Mouse (Mus musculus): ENCODE measurements around the gene Dhrs13.
"Not testable (repeated sequence)": the region's sequence is repeated elsewhere in the genome, so short reads cannot be mapped to it uniquely, and the experiment has no call there.

Gene Dhrs13

DNA sequence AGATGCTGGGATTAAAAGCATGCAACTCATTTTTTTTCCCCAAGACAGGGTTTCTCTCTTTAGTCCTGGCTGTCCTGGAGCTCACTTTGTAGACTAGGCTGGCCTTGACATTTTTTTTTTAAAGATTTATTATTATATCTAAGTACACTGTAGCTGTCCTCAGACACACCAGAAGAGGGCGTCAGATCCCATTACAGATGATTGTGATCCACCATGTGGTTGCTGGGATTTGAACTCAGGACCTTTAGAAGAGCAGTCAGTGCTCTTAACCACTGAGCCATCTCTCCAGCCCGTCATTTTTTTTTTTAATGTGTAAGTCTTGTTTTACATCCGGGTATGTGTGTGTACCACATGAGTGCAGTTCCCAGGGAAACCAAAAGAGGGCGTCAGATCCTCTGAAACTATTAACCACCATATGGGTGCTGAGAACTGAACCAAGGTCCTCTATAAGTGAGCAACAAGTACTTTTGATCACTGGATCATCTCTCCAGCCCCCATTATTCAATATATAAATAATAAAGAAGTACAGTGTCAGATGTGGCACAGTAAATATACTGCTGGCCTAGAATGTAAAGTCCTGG, 10.3 kb downstream of the Dhrs13 start:
- not testable (repeated sequence) for DNase-seq (ENCODE audit: low spot score)

DNA sequence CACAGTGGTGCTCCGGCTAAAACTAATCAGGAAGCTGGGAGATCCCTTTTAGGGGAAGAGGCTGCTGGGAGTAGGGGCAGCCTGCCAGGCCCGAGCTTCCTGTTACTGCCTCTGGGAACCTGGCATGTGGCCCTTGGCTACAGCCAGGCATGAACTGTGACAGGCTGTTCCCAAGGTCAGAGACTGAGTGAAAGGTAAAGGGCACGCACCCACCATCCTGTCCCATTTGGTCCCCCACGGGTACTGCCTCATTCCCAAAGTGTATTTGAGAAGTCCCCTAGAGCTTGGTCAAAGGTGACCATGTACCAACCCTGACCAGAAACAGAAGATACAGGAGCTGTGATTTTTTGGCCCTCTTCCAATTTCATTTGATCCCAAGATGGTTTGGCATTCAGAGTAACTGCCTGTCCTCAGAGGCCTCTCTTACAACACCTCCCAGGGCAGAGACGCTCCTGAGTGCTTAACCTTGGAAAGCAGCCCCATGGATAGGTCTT, 12.7 kb downstream of the Dhrs13 start:
- DNase-seq (ENCODE audit: low spot score), result peak; percentile 80

DNA sequence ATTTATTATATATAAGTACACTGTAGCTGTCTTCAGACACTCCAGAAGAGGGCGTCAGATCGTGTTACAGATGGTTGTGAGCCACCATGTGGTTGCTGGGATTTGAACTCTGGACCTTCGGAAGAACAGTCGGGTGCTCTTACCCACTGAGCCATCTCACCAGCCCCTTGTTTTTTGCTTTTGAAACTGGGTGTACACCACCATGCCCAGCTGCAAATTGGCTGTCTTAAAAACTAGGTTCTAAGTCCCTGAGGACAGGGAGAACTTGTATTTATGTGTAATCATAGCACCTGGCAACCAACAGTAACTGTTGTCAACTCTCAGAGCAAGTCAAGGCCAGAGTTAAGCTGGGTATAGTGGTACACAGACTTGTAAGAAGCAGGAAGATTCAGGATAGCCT, 16.6 kb downstream of the Dhrs13 start:
- DNase-seq (ENCODE audit: low spot score), result not testable (repeated sequence)

DNA sequence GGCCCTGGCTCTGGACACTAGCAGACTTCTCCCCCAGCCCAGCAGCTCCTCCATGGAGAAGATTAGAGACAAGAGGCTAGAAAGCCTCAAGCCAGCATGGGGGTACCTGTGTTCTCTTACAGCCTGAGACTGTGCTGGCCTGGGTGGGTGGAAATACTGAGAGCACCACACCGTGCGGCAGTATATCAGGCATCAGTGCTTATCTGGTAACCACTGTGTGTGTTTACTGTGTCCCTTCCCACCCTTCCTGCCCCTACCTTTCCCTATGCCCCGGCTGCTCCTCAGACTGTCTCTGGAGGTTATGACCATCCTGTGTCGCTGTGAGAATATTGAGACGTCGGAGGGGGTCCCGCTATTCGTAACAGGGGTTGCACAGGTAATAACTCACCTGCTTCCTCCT, 21.0 kb downstream of the Dhrs13 start:
- DNase-seq (ENCODE audit: low spot score), result no peak

DNA sequence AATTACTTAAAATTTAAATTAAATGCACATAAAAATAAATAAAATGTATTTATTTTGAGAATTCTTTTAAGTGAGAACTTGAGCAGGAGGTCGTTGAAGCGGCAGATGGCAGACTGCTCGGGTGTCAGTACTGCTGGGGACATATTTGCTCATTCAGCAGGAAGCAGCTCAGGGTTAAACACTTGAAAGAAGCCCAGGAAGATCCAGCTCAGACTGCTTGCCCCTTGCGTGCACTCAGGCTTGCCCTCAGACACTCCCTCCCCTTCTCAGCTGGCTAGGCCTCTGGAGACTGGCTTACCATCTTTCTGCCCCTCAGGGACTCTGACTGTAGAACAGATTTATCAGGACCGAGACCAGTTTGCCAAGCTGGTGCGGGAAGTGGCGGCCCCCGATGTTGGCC, 24.9 kb downstream of the Dhrs13 start:
- no peak for DNase-seq (ENCODE audit: low spot score)

DNA sequence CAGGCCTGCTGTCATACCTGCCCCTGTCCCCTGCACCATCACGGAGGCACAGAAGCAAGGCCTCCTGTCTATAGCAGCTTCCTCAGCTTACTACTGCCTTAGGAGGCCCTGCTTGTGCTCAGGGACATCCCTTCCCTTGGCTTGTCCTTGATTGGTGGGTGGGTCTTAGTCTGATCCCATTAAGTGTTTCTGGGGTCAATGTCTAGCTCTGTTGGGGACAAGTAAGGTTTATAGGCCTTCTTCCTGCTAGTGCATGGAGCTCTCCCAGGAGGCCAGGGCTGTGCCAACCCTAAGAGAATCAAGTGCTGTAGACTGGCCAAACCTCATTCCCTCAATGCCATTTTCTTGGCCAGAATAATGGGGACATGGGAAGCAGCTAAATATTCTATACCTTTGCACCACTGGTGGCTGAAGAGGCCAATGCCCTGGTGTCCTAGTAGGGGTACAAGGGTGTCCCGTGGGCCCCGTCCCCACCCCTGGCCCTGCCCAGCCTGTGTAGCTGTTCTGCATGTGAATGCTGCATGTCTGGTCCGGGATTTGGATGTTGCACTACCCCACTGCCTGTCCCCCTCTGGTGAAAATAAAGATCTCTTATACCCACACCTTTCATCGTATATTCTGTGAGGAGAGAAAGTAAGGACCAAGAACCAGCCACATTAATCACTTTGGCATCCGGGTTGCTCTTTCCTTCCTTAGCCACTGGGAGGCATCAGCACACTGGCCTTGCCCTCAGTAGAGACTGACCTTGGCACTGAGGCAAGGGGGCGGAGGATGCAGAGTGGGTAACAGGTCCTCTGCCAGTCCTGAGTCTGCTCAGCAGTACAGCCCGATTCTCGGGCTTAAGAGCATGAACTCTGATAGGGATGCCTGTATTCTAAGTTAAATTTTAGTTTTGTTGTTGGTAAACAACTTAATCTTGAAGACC, 28.0 kb downstream of the Dhrs13 start:
- peak; percentile 79 for DNase-seq (ENCODE audit: low spot score)

DNA sequence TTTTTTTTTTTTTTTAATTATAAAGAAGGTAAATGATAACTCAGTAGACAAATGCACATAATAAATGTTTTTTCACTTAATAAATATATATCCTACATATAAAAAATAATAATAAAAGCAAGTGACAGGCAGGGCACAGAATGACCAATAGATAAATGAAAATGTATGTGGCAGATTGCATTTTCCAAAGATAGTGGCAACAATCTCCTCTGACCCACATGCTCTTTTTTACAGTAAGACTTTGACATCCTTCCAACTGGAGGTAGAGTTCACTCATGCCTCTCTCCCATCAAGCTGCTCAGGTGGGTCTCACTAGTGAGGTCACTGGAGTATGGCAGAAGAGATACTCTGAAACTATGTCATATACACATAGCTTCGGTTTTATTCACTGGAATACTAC, 30.5 kb downstream of the Dhrs13 start:
- no peak for DNase-seq (ENCODE audit: low spot score)

DNA sequence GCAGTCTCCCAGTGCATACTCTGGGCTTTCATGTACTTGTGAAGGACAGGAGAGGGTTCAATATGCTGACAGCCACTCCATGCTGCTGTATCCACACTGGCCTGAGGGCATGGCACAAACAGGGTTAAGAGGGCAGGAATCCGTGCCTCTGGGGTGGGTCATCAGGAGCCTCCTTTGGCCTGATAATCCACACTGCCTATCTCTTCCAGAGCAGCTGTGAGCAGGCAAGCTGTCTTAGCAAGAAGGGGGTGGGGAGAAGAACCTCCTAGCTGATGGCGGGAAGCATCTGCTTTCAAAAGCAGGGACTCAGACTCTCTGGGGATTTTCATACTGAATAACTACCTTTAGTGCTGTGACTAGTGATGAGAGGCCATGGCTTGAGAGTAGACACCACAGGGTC, 33.8 kb downstream of the Dhrs13 start:
- DNase-seq (ENCODE audit: low spot score), result no peak

DNA sequence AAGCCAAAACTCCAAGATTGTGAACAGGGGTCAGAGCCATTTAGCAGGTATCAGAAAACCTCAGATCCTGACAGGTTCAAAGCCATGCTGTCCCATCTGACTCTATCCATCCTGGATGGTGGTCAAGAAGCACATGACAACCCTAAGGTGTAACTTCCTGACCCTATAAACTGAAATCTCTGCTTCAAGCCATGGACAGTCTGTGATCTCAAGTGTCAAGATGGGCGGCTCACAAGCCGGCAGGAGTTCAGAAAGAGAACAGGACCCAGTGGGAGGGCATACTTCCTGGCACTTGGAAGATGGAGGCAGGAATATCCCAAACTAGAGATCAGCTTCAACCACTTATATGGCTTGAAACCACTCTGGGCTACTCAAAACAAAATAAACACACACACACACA, 34.6 kb downstream of the Dhrs13 start:
- DNase-seq (ENCODE audit: low spot score), result no peak

DNA sequence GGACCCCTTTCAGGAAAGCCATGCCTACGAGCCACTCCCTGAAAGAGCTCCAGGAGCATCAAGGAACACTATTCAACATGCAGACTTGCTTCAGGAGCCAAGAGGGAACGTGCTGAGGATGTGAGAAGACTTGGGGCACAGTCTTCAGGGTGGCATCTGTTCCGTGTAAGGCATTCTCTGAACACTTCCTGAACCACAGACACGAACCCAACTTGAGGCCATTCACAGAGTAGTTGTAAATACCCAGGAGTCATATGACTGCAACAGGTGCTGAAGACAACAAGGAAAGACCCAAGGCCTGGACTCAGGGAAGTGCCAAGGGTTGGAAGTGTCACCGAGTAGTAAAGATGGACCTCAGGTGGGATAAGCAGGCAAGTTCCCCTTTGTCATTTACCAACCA, 35.5 kb downstream of the Dhrs13 start:
- DNase-seq (ENCODE audit: low spot score), result no peak

DNA sequence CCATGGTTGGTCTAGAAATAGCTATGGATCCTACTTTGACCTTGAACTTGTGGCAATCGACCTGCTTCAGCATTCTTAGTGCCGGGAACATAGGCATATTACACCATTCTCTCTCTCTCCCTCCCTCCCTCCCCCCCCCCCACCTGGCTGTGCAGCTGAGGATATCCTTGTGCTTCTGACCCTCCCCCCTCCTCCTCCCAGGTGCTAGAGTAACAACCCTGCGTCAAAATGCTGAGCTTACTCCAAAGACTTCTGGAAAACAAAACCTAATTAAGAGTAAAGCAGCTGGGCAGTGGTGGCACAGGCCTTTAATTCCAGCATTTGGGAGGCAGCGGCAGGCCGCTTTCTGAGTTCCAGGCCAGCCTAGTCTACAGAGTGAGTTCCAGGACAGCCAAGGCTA, 37.0 kb downstream of the Dhrs13 start:
- no peak for DNase-seq (ENCODE audit: low spot score)

DNA sequence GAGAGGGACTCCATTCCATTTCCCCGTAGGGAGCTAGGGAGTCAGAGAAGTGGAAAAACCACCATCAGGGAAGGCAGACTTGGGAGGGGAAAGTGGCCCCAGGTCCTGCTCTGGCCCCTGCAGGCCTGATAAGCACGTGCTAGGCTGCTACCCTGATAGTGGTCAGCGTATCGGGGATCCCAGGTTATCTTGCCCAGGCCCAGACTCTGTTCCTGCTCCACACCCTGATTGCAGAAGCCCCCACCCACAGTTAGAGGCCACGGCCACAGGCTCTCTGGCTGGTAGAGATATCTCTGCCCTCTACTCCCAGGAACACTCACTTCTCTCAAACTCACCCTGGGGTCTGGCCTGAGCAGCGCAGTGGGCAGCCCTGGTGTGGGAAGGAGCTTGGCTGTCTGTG, 37.6 kb downstream of the Dhrs13 start:
- no peak for DNase-seq (ENCODE audit: low spot score)

DNA sequence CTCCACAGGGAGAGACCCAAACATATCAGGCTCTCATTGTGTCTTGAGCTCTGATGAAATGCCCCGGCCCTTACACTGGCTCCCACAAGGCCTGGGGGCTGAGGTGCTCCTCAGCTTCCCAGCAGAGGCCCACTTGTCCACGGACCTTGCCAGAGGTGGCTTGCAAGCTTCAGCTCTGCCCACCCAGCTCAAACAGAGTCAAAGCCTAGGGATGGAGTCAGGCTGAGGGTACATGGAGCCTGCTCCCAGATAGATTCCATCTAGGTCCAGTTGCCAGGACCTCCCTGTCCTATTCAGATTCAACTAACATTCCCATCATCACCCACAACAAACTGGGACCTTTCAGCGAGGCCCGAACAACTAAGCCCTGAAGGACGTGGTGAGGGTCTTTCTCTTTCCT, 39.9 kb downstream of the Dhrs13 start:
- no peak for DNase-seq (ENCODE audit: low spot score)

DNA sequence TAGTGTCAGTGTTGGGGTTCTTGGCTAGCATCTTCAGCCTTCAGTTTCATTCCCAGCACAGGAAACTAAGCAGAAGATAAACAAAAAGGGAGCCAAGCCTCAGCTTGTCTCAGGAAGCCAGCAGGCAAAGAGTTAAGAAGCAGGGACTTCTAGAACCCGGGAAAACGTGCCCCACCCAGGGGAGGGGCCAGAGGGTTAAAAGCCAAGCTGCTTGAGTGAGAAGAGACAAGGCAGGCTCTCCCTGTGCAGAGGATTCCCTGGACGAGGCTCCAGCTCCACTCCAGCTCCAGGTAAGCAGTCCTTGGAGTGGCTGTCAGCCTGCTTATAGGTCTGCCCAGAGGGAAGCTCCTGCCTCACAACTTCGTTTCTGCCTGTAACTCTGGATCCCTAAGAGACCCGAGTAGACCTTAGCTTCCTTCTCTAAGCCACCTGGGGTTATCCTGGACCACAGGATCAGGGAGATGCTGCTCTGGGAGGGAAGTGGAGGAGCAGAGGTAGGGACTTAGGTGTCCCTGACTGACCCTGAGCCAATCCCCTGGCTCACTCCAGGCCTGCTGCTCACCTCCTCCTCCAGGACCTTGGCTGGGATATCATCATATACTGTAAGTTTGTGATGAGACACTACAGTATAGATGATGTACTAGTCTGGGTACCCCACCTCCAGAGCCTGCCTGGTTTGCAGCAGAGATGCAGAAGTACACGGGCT, 40.5 kb downstream of the Dhrs13 start:
- no peak for DNase-seq (ENCODE audit: low spot score)

DNA sequence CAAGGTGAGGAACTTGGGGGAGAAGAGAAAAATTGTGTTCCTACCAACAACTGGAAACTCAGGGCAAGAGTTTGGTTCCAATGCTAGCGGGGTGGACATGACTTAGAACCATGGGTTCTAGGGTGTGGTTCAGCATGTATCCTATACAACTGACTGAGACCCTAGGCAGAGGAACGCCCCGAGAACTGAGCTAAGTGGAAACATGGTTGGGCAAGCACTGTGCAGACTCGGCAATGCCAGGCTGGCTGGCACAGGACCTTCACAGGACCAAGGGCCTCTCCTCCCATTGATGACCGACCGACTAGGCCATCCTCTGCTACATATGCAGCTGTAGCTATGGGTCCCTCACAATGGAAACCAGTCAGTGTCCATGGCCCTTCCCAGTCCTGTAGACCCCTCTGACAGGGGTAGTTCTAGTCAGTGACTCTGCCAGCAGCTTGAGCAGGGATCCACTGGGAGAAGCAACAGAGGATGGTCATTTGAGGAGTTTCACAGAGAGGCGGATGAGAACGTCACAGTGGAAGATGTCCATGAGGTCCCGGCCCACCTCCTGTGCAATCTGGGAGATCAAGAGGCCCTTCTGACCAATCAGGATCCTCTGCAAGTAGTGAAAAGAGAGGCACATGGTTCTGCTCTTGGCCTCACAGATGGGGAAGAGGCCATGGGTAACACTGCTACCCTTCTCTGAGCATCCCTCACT, 41.6 kb downstream of the Dhrs13 start:
- DNase-seq (ENCODE audit: low spot score), result no peak

DNA sequence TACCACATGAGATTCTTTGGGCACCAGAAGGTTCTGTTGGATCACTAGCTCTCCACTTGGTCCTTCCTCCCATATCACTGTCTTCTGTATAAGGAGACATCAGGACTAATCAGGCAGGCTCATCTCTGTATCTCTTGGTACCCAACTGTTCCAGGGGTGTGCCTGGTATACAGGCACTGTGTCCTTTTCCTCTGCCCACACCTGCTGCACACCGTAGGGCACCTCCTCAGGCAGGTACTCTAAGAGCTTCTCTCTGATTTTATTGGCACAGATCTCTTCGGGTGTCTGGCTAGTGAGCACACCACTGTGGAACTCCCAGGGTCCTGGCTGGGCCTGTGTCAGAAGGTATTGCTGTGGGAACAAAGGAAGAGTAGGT, 42.2 kb downstream of the Dhrs13 start:
- DNase-seq (ENCODE audit: low spot score), result no peak

DNA sequence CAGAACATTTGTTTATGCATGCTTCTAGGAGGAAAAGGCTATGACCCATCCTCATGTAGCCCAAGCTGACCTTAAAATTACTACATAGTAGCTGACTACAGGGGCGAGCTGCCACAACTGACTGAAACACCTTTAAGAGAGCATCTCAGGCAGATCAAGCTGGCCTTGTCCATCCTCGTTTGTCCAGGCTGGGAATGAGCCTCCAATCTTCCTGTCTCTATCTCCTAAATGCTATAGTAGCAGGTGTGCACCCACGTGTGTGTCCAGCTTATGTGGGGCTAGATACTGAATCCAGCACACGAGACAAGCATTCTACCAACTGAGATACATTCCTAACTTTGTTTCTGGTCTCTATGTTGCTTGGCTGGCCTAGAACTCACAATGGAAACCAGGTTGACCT, 42.6 kb downstream of the Dhrs13 start:
- no peak for DNase-seq (ENCODE audit: low spot score)

DNA sequence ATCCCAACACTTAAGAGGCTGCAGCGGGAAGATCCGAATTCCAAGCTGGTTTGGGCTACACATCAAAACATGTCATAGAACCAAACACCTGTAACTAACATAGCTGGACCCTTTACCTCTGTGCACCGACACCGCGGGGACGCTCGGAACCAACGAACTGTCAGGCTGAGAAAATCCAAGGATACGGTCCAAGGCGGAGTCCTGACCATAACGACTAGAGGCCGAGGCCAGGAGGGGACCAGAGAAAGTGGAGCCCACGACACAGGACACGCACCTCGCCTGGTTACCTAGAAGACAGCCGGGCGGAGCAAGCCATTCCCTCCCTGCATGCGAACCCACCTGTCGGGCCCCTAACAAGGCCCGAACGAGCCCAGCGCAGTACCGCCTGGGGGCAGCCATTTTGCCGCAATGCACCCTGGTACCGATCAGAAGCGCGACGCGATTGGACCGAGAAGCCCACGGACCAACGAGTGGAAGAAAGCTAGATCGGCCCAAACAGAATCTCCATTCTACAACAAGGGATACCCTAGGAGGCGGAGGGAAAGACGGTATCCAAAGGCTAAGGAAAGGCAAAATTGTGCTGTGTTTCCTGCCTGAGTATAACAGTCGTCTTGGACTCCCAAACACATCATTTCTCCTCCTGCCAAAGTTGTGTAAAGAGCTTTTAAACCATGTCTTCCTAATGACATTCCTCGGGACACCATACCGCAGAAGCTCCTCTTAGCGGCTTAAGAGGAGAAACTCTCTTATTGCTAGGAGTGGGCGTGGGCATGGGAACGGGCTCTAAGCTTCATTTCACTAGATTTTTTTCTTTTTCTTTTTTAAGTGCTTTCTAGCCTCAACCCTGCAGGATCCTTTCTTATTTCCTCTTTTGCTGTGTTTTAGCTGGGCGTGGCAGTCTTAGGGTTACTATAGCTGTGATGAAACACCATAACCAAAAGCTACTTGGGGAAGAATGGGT, 48.2 kb downstream of the Dhrs13 start, which contains the start of gene Eral1:
Gene Eral1 (minus strand): TSS at position 423 of the 961 bp plus-strand sequence.
- peak; percentile 81 for DNase-seq (ENCODE audit: low spot score)

DNA sequence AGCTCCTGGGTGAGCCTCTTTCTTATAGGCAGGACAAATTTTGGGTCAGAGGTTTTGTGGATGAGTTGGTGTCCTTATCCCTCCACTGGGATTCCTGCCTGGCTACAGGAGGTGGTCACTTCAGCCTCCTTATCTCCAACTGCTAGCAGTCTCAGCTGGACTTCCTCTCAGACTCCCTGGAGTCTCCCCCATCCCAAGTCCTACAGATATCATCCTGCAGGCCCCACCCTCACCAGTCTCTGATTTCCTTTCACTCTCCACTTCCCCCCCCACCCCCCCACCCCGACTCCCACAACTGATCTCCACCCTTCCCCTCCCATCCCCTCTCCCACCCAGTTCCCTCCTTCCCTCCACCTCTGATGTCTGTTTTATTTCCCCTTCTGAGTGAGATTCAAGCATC, 51.5 kb downstream of the Dhrs13 start:
- no peak for DNase-seq (ENCODE audit: low spot score)

DNA sequence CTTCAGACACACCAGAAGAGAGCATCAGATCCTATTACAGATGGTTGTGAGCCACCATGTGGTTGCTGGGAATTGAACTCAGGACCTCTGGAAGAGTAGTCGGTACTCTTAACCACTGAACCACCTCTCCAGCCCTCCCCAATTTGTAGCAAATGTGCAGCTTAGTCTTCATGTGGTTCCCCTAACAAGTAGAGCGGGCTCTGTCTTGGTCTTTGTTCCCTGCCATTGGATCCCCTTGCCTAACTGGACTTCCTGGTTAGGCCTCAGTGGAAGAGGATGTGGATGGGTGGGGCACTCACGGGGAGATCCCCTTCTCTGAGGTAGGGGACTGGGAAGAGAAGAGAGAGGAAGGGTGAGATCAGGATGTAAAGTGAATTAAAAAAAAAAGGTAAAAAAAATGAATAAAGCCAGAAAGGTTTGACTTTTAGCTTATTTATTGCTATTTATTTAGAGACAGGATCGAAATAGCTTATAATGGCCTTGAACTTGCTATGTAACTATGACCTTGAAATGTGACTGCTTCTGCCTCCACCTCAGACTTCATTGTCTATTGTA, 54.9 kb downstream of the Dhrs13 start:
- no peak for DNase-seq (ENCODE audit: low spot score)
